Mouse (Mus musculus): ENCODE results near the gene Avpr1b.
"Not testable (repeated sequence)": the region's sequence is repeated elsewhere in the genome, so short reads cannot be mapped to it uniquely, and the experiment has no call there.

Avpr1b gene

GRCm38 (mm10) chr1:131598905-131599304, at the start of gene Avpr1b:
Gene Avpr1b, plus strand, starts transcription at chr1:131599239.
- no peak for DNase-seq (ENCODE audit: low read depth, low spot score)

GRCm38 (mm10) chr1:131551956-131552355, 47.1 kb upstream of the Avpr1b start:
- DNase-seq (ENCODE audit: low read depth, low spot score), result no peak

- no peak for DNase-seq (ENCODE audit: low read depth, low spot score)
Measured at GRCm38 (mm10) chr1:131553428-131553827, 45.6 kb upstream of the Avpr1b start.

GRCm38 (mm10) chr1:131555042-131555812, 43.8 kb upstream of the Avpr1b start:
- DNase-seq (ENCODE audit: low read depth, low spot score), result peak; percentile 85

GRCm38 (mm10) chr1:131560500-131560899, 38.5 kb upstream of the Avpr1b start:
- no peak for DNase-seq (ENCODE audit: low read depth, low spot score)

GRCm38 (mm10) chr1:131562081-131562480, 37.0 kb upstream of the Avpr1b start:
- no peak for DNase-seq (ENCODE audit: low read depth, low spot score)

GRCm38 (mm10) chr1:131566056-131566455, 33.0 kb upstream of the Avpr1b start:
- not testable (repeated sequence) for DNase-seq (ENCODE audit: low read depth, low spot score)

- DNase-seq (ENCODE audit: low read depth, low spot score), result no peak
Measured at GRCm38 (mm10) chr1:131569721-131570120, 29.3 kb upstream of the Avpr1b start.

- no peak for DNase-seq (ENCODE audit: low read depth, low spot score)
Measured at GRCm38 (mm10) chr1:131570391-131570790, 28.6 kb upstream of the Avpr1b start.

- no peak for DNase-seq (ENCODE audit: low read depth, low spot score)
Measured at GRCm38 (mm10) chr1:131573721-131574120, 25.3 kb upstream of the Avpr1b start.

- no peak for DNase-seq (ENCODE audit: low read depth, low spot score)
Measured at GRCm38 (mm10) chr1:131578943-131579680, 19.9 kb upstream of the Avpr1b start.

- DNase-seq (ENCODE audit: low read depth, low spot score), result no peak
Measured at GRCm38 (mm10) chr1:131580389-131580788, 18.6 kb upstream of the Avpr1b start.

- no peak for DNase-seq (ENCODE audit: low read depth, low spot score)
Measured at GRCm38 (mm10) chr1:131583598-131583997, 15.4 kb upstream of the Avpr1b start.

GRCm38 (mm10) chr1:131586836-131587235, 12.2 kb upstream of the Avpr1b start:
- DNase-seq (ENCODE audit: low read depth, low spot score), result no peak

GRCm38 (mm10) chr1:131600314-131600713, 1.3 kb downstream of the Avpr1b start:
- DNase-seq (ENCODE audit: low read depth, low spot score), result no peak

GRCm38 (mm10) chr1:131606719-131607118, 7.7 kb downstream of the Avpr1b start:
- no peak for DNase-seq (ENCODE audit: low read depth, low spot score)

- no peak for DNase-seq (ENCODE audit: low read depth, low spot score)
Measured at GRCm38 (mm10) chr1:131612556-131613155, 13.6 kb downstream of the Avpr1b start.

- DNase-seq (ENCODE audit: low read depth, low spot score), result no peak
Measured at GRCm38 (mm10) chr1:131613361-131614133, 14.5 kb downstream of the Avpr1b start.

- no peak for DNase-seq (ENCODE audit: low read depth, low spot score)
Measured at GRCm38 (mm10) chr1:131614641-131615040, 15.6 kb downstream of the Avpr1b start.

GRCm38 (mm10) chr1:131616131-131616530, 17.1 kb downstream of the Avpr1b start:
- no peak for DNase-seq (ENCODE audit: low read depth, low spot score)

- no peak for DNase-seq (ENCODE audit: low read depth, low spot score)
Measured at GRCm38 (mm10) chr1:131616546-131617220, 17.6 kb downstream of the Avpr1b start.

Data from brain, embryonic 18.5 days (tissue).